Mouse (Mus musculus) liver, adult (tissue): Measurements from ENCODE around the gene Cacna2d3.

Experiments
- GATA4 ChIP-seq: IDR thresholded peaks from 2 replicates; pipeline ENCODE4 v1.6.1; 2014; ENCODE audit warnings: mild to moderate bottlenecking, low read length; ENCODE audit not compliant: insufficient replicate concordance

Cacna2d3 gene

DNA sequence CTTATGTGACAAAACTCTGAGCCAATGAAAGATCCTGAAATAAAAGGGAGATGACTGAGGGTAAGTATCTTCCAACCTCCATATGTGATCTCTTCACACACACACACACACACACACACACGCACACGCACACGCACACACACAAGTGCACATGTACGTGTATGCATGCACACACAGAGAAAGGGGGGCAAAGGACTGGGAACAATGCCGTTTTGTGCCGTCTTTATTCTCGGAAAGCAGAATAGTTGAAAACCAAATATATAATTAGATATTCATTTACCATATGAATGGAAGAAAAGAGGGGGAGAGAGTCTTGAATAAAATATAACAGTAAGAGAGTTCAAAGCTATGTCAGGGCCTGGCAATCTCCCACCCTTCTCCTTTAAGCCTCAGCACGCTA, 163.2 kb downstream of the Cacna2d3 start:
- no peak for TF ChIP-seq GATA4

DNA sequence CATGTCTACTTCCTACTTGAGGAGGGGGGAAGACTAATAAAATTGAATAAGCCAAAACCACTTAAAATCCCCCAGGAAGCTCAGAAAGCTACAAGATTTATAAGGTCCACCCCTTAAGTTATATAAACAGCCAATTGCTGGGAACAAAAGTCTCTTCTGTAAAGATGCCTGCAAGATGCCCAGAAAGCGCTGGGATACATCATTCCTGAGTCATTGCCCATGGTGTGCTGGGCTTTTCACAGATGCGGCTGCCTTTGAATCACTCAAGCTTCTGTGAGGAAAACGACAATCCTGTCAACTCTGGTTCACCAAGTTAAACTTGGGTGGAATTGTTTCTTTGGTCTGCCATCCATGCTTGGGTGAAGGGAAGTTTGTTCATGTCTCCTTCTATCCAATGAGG, 165.5 kb downstream of the Cacna2d3 start:
- TF ChIP-seq GATA4: no peak

DNA sequence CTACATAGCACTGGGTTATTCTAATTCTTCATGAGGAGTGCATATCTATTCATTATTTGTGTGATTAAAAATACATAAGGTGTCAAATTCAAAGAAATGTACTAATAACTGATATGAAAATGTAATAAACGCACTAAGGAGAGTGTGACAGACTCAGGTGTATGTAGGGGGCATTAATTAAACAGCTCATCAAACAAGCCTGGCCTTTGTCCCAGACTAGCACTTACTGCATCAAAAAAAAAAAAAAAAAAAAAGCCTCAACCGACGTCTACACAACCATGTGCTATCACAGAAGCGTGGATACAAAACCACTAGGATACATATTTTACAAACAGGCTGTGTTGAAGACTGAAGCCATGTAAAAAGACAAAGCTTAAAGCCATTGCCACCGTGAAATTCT, 169.2 kb downstream of the Cacna2d3 start:
- no peak for TF ChIP-seq GATA4

DNA sequence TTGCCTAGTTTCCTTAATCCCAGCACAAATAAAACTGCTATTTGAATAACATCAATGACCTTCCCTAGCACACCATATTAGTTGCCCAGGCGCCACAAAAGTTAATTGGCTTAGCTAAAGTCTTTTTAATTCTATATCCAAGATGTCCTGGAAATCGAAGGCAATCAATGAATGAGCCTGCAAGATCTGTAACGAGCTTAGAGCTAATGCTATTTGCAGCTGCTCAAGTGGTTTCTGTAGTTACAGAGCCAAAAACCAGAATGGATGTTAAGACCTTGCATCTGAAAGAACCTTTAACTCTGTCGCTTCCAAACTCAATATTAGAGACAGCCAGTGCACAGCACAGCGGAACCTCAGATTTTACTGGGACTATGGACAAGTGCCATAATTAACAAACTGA, 173.0 kb downstream of the Cacna2d3 start:
- TF ChIP-seq GATA4: no peak

DNA sequence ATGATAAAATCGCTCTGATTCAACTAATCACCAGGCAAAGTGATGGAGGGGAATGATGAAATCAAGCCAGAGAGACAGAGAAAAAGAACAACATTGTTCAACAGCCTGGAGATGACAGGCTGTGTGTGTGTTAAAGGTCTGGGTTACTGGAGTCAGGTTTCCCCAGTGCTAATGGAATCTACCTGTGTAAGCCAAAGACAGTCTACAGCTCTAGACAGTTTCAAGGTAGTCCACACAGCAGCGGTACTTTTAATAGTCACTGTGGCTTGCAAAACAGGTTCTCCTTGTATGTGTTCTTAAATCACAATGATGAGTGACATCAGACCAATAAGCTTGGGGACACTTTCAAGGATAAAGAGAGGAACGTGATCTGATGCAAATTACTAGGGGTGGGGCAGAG, 191.1 kb downstream of the Cacna2d3 start:
- TF ChIP-seq GATA4: no peak

DNA sequence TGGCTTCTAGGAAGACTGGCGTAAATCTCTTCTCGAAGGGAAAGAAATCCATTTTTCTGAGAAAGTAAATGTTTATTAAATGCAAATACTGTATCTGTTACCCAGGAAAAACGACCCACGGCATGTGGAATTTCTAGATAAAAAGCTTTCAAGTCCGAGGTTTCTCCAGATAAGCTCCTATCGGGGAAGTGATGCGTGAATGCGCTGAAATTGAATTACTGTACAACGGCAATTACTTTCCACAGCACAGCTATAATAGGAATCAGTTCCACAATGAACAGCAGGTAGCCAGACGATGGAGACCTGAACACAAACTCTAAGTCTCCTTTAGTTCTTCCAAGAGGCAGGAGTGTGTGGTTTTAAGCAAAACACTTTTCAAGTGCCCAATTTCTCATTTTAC, 193.0 kb downstream of the Cacna2d3 start:
- TF ChIP-seq GATA4: no peak

DNA sequence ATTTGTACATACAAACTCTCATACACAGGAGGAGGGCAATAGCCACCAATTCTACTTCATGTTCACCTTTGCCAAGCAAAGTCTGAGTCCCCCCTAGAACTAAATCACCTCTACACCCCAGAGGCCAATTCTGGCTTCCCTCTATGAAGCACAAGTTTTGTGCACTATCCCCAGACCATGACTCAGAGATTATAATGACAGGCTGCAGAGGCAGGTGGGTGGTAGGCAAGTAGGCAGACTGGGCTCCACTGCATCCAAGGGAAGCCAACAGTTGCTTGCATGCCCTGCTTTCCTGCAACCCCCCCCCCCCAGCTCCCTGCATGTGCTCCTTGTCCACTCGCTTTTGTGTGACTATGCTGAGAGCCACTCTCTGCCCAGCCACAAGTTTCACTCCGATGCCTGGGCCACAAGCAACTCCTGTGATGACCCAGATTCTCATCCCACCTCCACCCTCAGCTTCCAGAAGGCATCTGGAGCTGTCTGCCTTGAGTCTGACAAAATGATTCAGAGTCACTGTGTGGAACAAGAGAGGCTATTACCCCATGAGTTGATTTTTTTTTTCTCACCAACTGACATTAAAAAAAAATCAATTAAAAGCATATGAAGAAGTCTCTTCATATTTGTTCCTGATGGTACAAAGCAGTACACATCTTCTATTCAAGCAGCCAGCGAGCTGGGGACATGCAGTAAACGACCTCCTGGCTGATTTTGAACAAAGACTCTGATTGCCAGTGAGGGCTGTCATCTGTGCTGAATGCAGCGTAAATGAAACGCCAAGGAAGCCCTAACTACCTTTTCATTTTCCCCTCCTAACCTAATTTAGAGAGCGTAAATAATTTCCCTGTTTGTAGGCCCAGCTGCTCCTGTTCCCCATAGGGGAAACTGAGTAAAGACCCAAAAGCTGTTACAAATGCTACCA, 201.7 kb downstream of the Cacna2d3 start:
- TF ChIP-seq GATA4: no peak

DNA sequence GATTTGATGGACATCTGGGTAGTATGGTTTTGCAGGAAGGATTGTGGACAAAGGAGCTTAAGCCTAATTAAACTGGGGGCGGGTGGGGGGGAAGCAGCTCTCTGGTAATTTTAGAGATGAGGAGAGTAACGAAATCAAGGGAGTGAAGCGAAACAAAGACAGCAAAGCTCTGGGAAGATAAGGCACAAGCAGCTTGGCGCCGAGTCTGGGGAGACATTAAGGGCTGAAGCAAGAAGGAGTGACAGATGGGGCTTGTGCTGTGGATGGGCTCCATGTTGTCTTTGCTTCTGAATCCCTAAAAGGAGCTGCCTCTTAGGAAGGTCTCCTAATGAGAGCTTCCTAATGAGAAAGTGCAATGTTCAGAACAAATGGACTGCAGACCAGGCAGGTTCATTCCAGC, 219.0 kb downstream of the Cacna2d3 start:
- TF ChIP-seq GATA4: no peak

DNA sequence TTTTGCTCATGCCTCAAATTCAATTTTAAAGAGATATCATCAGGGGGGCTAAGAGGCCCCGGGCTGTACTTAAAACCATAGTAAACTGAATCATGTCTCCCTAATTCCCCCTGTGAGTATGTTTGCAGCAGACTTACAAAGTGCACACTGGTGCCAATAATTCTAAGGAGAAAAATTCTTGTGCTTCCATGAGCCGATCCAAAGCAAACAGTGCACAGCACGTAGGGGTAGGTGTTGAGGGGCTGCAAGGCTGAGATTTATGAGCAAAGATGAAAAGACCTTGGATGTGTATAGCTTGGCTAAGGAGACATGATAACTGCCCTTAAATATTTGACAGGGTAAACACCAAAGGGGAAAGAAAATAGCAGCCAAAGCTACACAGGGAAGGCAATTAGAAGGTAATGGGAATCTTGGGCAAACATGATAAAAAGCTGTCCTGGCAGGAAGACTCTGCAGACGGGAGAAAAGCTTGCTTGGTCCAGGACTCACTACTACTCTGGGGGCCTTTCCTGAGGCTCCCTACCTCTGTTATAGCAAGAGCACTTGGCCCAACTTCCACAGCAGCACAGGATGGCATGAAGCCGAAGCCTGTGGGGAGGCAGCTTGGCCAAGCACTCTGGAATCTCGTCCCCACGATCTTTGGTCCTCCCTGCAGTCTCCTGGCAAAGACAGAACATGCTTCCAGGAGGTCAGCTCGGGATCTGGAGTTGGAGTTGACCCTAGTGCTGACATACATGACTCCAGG, 222.9 kb downstream of the Cacna2d3 start:
- TF ChIP-seq GATA4: no peak

DNA sequence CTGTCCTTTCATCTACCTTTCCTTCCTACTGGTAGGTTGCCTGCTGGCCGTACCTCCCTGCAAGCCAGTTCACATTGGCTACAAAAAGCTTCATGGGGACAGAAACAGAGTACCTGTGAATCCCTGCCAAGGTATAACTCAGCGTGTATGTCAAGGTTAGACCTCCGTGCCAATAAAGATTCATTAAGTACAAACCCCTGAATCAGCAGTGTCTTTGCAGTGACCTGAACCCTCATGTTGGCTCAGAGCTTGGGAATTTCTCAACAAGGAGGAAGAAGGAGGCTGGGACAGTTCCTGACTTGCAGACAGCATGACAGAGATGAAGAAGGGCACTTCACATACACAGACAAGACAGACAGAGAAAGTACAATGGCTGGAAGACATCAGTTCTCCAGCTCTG, 225.1 kb downstream of the Cacna2d3 start:
- no peak for TF ChIP-seq GATA4

DNA sequence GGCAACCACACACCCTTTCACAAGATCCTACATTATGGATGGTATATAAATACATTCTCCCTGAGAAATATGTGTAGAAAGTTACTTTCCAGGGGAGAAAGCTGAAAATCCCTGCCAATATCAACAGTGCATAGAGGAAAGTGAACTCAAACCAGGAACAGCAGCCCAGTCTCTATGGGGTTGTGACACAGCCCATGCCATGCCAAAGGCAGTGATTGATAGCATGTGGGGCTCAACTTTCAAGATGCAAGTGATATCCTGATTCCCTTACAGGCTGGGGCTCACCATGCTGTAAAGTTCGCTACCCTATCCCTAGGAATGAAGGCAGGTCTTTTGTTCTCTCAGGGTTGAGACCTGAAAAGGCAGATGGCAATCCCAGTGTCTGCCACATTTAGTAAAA, 229.9 kb downstream of the Cacna2d3 start:
- no peak for TF ChIP-seq GATA4

DNA sequence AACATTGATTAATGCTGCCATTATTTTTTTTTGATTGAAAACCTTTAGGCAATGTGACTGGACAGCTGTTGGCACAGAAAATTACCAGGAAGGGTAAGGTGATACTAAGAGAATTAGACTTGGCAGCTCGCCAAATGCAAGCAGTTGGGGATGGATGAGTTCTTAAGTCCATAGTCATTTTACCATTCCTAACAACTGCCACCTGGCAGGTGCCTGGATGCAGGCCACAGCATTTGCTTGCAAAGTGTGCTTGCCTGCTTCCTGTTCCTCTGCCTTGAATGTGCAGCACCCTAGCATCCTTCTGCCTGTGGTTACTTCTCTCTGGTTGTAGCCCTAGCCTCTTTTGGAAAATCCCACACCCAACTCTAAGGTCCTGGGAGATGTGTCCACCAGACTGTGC, 236.2 kb downstream of the Cacna2d3 start:
- TF ChIP-seq GATA4: no peak

DNA sequence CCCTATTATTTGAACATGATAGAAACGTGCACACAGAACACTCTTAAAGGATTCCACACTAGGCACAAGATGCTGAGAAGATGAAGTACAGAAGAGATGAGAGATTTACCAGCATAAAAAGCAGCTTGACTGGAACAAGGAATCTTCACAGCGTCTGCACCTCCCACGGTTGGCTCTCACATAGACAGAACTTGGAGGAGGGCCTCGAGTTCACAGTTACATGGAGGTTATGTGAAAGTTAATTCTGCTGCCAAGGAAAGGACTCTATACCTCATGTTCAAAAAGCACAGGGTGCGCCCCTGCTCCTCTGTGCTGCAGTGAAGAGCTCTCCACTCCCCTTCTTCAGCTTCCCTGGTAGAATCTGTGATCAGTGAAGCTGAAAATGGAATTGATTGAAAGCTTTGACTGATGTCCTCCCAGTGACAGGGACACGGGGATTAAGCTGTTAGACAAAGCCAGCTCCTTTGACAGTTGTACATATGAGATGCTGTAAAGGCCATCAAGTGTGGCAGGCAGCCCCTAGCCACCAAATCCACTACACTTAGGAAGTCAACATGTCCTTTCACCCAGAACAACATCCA, 243.2 kb downstream of the Cacna2d3 start:
- no peak for TF ChIP-seq GATA4

DNA sequence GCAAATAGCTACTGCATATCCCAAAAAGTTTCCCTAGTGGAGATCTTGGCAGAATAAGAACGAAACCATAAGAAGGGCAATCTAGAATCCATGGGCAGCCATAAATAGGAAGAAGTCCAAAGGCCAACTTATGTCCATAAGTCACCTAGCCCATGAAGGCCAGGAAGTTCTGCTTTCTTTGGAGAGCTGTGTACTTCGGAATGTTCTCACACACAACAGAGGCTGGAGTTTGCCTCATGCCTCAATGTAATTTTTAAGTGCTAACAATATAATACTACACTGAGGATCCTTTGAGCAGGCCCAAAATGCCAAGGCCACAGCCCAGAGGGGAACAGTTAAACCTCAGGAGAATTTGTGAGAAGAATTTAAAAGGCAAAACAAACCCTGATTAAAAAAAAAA, 257.4 kb downstream of the Cacna2d3 start:
- no peak for TF ChIP-seq GATA4

DNA sequence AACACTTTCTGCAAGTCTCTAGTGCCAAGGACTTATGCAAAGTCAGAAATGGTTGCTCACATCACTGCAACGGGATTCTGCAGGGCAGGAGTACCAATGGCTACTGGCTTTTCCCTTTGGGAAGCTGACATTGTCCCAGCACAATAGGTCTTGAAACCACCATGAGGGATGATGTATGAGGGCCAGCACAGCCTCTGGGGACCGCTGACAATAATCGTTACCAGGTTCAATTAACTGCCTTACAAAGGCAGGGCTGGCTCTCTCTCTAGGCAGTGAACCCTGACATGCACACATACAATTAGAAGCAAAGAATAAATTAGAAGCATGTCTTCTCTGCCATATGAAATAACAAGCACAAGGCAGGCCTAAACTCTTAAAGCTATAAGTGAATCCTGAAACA, 272.5 kb downstream of the Cacna2d3 start:
- TF ChIP-seq GATA4: no peak
